Mouse (Mus musculus) forebrain, embryonic 10.5 days (tissue): ENCODE results near the gene Olfr298. TPM values are rescaled to one million over a fixed set of nuclear protein-coding genes. Genes with fewer than 3 reads are reported as not detected.

ENCODE experiments used
- DNase-seq: peaks from one replicate; pipeline ENCODE4 v3.0.0-alpha.2; 2017; ENCODE audit warnings: low spot score; ENCODE audit errors: extremely low spot score
- H3K27ac ChIP-seq: fragments of 300-500 bp; sonication (generic); 2 replicates; pipeline ENCODE4 v1.5.1; 2016; ENCODE audit warnings: mild to moderate bottlenecking
- H3K27me3 ChIP-seq: fragments of 300-500 bp; sonication (generic); 2 replicates; pipeline ENCODE4 v1.6.1; 2016; ENCODE audit warnings: mild to moderate bottlenecking; ENCODE audit not compliant: poor library complexity, severe bottlenecking
- H3K36me3 ChIP-seq: fragments of 300-500 bp; sonication (generic); replicated peaks from 2 replicates; pipeline ENCODE4 v1.6.1; 2016; ENCODE audit warnings: mild to moderate bottlenecking, moderate library complexity
- H3K4me1 ChIP-seq: fragments of 300-500 bp; sonication (generic); 2 replicates; pipeline ENCODE4 v1.6.1; 2016
- H3K4me3 ChIP-seq: fragments of 300-500 bp; sonication (generic); 2 replicates; pipeline ENCODE4 v1.5.1; 2016; ENCODE audit warnings: mild to moderate bottlenecking, moderate library complexity
- H3K9me3 ChIP-seq: fragments of 300-500 bp; sonication (generic); 2 replicates; pipeline ENCODE4 v1.6.1; 2016; ENCODE audit warnings: mild to moderate bottlenecking, moderate library complexity
- WGBS: fragments of 180-500 bp; shearing (Covaris S2); methylation state at CpG from one replicate; pipeline ENCODE4 v1.1.7; 2016; 5-methylcytosine and 5-hydroxymethylcytosine counted together
- polyA plus RNA-seq: library from polyadenylated mRNA; unstranded; fragments of >200 nt; fragmentation: Nextera tagmentation; extraction: Ambion mirVana; gene quantifications from 2 replicates; pipeline ENCODE4 v1.2.1, GENCODE M21; 2016

Gene Olfr298
- not detected in 2 replicates for polyA plus RNA-seq

DNA sequence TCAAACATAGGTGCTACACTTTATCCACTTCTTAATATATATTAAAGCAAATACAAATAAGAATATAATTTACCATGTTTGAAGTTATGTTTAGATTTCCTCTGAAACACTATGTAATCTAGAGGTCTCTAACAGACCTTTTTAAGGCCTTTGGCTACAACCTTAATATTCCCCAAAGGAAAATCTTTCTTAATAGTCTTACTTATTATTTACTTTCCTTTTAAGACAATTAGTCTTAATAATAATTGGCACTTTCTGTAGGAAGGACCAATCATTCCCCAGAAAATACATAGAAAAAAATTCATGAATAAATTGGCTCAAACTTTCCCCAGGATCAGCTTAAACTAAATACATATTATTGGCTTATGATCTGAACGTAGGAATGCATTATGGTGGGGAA lies at the start of gene Olfr298:
Gene Olfr298, minus strand, starts transcription at position 101 of the 400 bp plus-strand sequence.
- Histone ChIP-seq H3K36me3 (no peaks in the 10 kb centered on the region), H3K27ac (no peak within 1 kb of the TSS), H3K9me3 (no peaks in the 10 kb centered on the region), H3K4me1 (no peaks in the 10 kb centered on the region), H3K27me3 (no peaks in the 10 kb centered on the region), H3K4me3 (no peak within 1 kb of the TSS)
- no peak for DNase-seq
- WGBS, result 92% methylated on average over 1 of the region's 1 CpGs

DNA sequence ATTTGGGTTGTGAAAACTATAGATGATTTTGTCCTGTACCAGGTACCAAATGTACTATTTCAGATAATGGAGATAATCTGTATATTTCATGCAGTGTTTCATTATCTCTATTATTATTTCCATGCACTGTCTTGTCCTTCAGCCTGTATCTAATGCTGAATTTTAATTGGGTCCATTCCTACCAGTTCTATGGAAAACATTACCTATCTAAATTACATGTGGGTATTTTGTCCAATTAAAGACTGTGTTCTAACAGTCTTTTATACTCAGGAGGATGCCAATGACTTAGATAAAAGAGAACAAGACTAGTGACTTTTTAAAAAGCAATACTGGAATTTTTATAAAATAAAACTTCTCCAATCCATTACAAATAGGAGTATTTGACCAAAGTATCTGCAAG lies 27.4 kb upstream of the Olfr298 start, which contains the start of gene Olfr297:
Gene Olfr297, plus strand, starts transcription at position 301 of the 400 bp plus-strand sequence.
- no peaks in the 10 kb centered on the region for H3K27me3 ChIP-seq

DNA sequence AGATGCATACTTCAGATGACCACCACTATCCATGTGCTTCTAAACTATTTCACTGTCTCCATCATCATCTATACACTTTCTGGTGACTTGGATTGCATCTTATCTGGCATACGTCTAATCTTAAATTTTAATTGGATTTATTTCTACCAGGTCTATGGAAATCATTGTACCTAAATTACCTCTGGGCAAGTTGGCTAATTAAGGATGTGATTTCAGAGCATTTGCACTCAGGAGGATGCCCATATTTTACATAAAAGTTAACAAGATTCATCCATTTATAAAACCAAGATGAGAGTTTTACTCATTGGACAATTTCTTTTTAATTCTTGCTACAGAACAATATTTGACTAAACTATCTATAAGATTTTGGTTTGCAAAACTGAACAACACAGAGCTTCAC lies 32.7 kb downstream of the Olfr298 start, which contains the start of gene Olfr299:
Gene Olfr299, plus strand, starts transcription at position 301 of the 400 bp plus-strand sequence.
- 91% methylated on average over 1 of the region's 1 CpGs for WGBS
- no peak within 1 kb of the TSS for H3K4me3 ChIP-seq

More for the DNA sequence above, 27.4 kb upstream of the Olfr298 start, which contains the start of gene Olfr297:
- Histone ChIP-seq H3K27ac (no peak within 1 kb of the TSS), H3K4me3 (no peak within 1 kb of the TSS), H3K9me3 (no peaks in the 10 kb centered on the region), H3K36me3 (no peaks in the 10 kb centered on the region), H3K4me1 (no peaks in the 10 kb centered on the region)
- no peak for DNase-seq

More for the DNA sequence above, 32.7 kb downstream of the Olfr298 start, which contains the start of gene Olfr299:
- Histone ChIP-seq H3K27ac (no peak within 1 kb of the TSS), H3K4me1 (no peaks in the 10 kb centered on the region), H3K36me3 (no peaks in the 10 kb centered on the region), H3K9me3 (no peaks in the 10 kb centered on the region), H3K27me3 (no peaks in the 10 kb centered on the region)
- no peak for DNase-seq

Other genes with a start within 250 kb of the Olfr298 start
- gene Vmn2r76, start 246.2 kb downstream of the Olfr298 start, polyA plus RNA-seq, result not detected in 2 replicates
- gene Olfr310, start 215.3 kb downstream of the Olfr298 start, polyA plus RNA-seq, result not detected in 2 replicates
- not detected in 2 replicates for gene Olfr309, start 178.8 kb downstream of the Olfr298 start, polyA plus RNA-seq
- gene Olfr308, start 166.9 kb downstream of the Olfr298 start, polyA plus RNA-seq, result not detected in 2 replicates
- gene Olfr307, start 154.9 kb downstream of the Olfr298 start, polyA plus RNA-seq, result not detected in 2 replicates
- gene Olfr305, start 125.6 kb downstream of the Olfr298 start, polyA plus RNA-seq, result not detected in 2 replicates
- not detected in 2 replicates for gene Olfr304, start 105.8 kb downstream of the Olfr298 start, polyA plus RNA-seq
- not detected in 2 replicates for gene Olfr303, start 94.7 kb downstream of the Olfr298 start, polyA plus RNA-seq
- gene Olfr301, start 88.6 kb downstream of the Olfr298 start, polyA plus RNA-seq, result not detected in 2 replicates
- gene Olfr299, start 32.6 kb downstream of the Olfr298 start, polyA plus RNA-seq, result not detected in 2 replicates
- gene Olfr297, start 27.5 kb upstream of the Olfr298 start, polyA plus RNA-seq, result not detected in 2 replicates
- not detected in 2 replicates for gene Olfr295, start 91.4 kb upstream of the Olfr298 start, polyA plus RNA-seq
- not detected in 2 replicates for gene Olfr294, start 124.2 kb upstream of the Olfr298 start, polyA plus RNA-seq
- not detected in 2 replicates for gene Olfr293, start 156.6 kb upstream of the Olfr298 start, polyA plus RNA-seq
- not detected in 2 replicates for gene Olfr292, start 195.8 kb upstream of the Olfr298 start, polyA plus RNA-seq